Mouse (Mus musculus) fat pad, adult 2 months (tissue): ENCODE results near the gene Gpr160.

Experiments
- DNase-seq: peaks from one replicate; pipeline ENCODE4 v3.0.0-alpha.2; 2011; ENCODE audit warnings: low read depth, low spot score; ENCODE audit errors: extremely low read depth

Gene Gpr160

GRCm38 (mm10) chr3:30899407-30899806 lies 43.7 kb downstream of the Gpr160 start:
- DNase-seq, result no peak

- no peak for DNase-seq
Observed at GRCm38 (mm10) chr3:30904658-30905057, 48.9 kb downstream of the Gpr160 start.

GRCm38 (mm10) chr3:30917160-30917559 lies 61.4 kb downstream of the Gpr160 start:
- DNase-seq, result no peak

- no peak for DNase-seq
Observed at GRCm38 (mm10) chr3:30927664-30928063, 71.9 kb downstream of the Gpr160 start.

- DNase-seq, result no peak
Observed at GRCm38 (mm10) chr3:30929828-30930227, 74.1 kb downstream of the Gpr160 start.

GRCm38 (mm10) chr3:30934384-30934783 lies 78.6 kb downstream of the Gpr160 start:
- no peak for DNase-seq
